Mouse (Mus musculus) NIH3T3 (cell line): ENCODE results near the gene Gdf15.

Experiments used
- DNase-seq: peaks from one replicate; pipeline ENCODE4 v3.0.0-alpha.2; 2012; ENCODE audit warnings: low read depth

Gene Gdf15

GRCm38 (mm10) chr8:70629574-70630531 lies 2.4 kb downstream of the Gdf15 start:
- peak; percentile 89 for DNase-seq

GRCm38 (mm10) chr8:70628986-70629490 lies 3.2 kb downstream of the Gdf15 start:
- DNase-seq = no peak

- peak; percentile 59 for DNase-seq
These were observed 5.2 kb downstream of the Gdf15 start for GRCm38 (mm10) chr8:70627041-70627440.

- DNase-seq = peak; percentile 41
These were observed 7.2 kb downstream of the Gdf15 start for GRCm38 (mm10) chr8:70625104-70625503.

GRCm38 (mm10) chr8:70622220-70622619 lies 10.0 kb downstream of the Gdf15 start:
- no peak for DNase-seq

GRCm38 (mm10) chr8:70618888-70619334 lies 13.3 kb downstream of the Gdf15 start:
- DNase-seq = peak; percentile 69

- DNase-seq = no peak
These were observed 14.3 kb downstream of the Gdf15 start for GRCm38 (mm10) chr8:70617985-70618384.

GRCm38 (mm10) chr8:70616645-70617044 lies 15.6 kb downstream of the Gdf15 start:
- no peak for DNase-seq

GRCm38 (mm10) chr8:70615894-70616293 lies 16.4 kb downstream of the Gdf15 start, which contains the start of gene Lrrc25:
Lrrc25 (plus strand) TSS chr8:70616155.
- no peak for DNase-seq

- DNase-seq = no peak
These were observed 17.0 kb downstream of the Gdf15 start for GRCm38 (mm10) chr8:70615281-70615680.

- no peak for DNase-seq
These were observed 17.8 kb downstream of the Gdf15 start for GRCm38 (mm10) chr8:70614469-70614868.

GRCm38 (mm10) chr8:70613763-70614162 lies 18.5 kb downstream of the Gdf15 start:
- no peak for DNase-seq

GRCm38 (mm10) chr8:70611849-70612248 lies 20.4 kb downstream of the Gdf15 start:
- DNase-seq = peak; percentile 84

GRCm38 (mm10) chr8:70610796-70611771 lies 21.2 kb downstream of the Gdf15 start:
- DNase-seq = peak; percentile 91

- DNase-seq = peak; percentile 98
These were observed 22.1 kb downstream of the Gdf15 start for GRCm38 (mm10) chr8:70609849-70610795.

- DNase-seq = peak; percentile 96
These were observed 22.8 kb downstream of the Gdf15 start for GRCm38 (mm10) chr8:70609368-70609848.

GRCm38 (mm10) chr8:70608749-70609367 lies 23.4 kb downstream of the Gdf15 start, which contains the start of gene Ssbp4:
Ssbp4 (minus strand) TSS chr8:70608872.
- no peak for DNase-seq

GRCm38 (mm10) chr8:70607898-70608748 lies 24.1 kb downstream of the Gdf15 start:
- peak; percentile 79 for DNase-seq

- no peak for DNase-seq
These were observed 24.7 kb downstream of the Gdf15 start for GRCm38 (mm10) chr8:70607603-70607897.
